Mouse (Mus musculus) lung, postnatal 14 days (tissue): ENCODE measurements around the gene Vil1.

Experiments
- DNase-seq: peaks from one replicate; pipeline ENCODE4 v3.0.0; 2021

Vil1 gene

GRCm38 (mm10) chr1:74418747-74419439 is 9.7 kb downstream of the Vil1 start:
- DNase-seq: no peak

GRCm38 (mm10) chr1:74419440-74419794 is 10.2 kb downstream of the Vil1 start:
- peak; percentile 27 for DNase-seq

- no peak for DNase-seq
These were observed 14.0 kb downstream of the Vil1 start for GRCm38 (mm10) chr1:74423147-74423546.

GRCm38 (mm10) chr1:74425845-74426244 is 16.7 kb downstream of the Vil1 start:
- no peak for DNase-seq

GRCm38 (mm10) chr1:74433220-74433619 is 24.0 kb downstream of the Vil1 start:
- no peak for DNase-seq

GRCm38 (mm10) chr1:74434596-74434995 is 25.4 kb downstream of the Vil1 start:
- DNase-seq: peak; percentile 6

GRCm38 (mm10) chr1:74435563-74435962 is 26.4 kb downstream of the Vil1 start:
- peak; percentile 10 for DNase-seq

GRCm38 (mm10) chr1:74437702-74438427 is 28.7 kb downstream of the Vil1 start:
- DNase-seq: peak; percentile 53

- no peak for DNase-seq
These were observed 30.1 kb downstream of the Vil1 start for GRCm38 (mm10) chr1:74439166-74439876.

- DNase-seq: no peak
These were observed 35.4 kb downstream of the Vil1 start for GRCm38 (mm10) chr1:74444538-74444937.

GRCm38 (mm10) chr1:74452611-74453045 is 43.5 kb downstream of the Vil1 start:
- peak; percentile 11 for DNase-seq

GRCm38 (mm10) chr1:74460273-74460672 is 51.1 kb downstream of the Vil1 start:
- DNase-seq: peak; percentile 53
